Mouse (Mus musculus) urinary bladder, postnatal 36 days (tissue): Measurements from ENCODE around the gene Zfp936.
"Not testable (repeated sequence)": the region's sequence is repeated elsewhere in the genome, so short reads cannot be mapped to it uniquely, and the experiment has no call there.

Experiments
- DNase-seq, 2 experiments: peaks; one replicate each; pipeline ENCODE4 v3.0.0; 2022; ENCODE audit warnings: low spot score in 2 of 2, mixed read lengths in 1 of 2

Zfp936 gene

DNA sequence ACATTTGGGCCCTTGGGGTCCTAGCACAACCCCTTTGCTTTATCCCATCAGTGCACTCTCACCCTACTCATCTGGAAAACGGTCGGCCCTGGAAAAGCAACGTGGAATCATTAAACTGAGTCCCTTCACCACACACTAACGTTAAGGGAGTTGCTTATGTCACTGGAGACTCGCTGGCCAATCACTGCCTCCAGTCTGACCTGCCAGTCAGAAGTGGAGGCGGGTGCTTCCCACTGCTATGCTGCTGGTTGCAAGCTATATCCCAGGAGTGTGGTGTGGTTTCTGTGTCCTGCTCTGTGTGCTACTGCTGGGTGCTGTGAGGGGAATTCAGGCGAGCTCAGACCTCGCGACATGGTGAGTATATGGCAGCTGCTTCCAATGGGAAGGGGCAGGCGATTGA is at the start of gene Zfp936:
Zfp936 (plus strand) TSS at position 301 of the 400 bp plus-strand sequence.
- not testable (repeated sequence) for DNase-seq

DNA sequence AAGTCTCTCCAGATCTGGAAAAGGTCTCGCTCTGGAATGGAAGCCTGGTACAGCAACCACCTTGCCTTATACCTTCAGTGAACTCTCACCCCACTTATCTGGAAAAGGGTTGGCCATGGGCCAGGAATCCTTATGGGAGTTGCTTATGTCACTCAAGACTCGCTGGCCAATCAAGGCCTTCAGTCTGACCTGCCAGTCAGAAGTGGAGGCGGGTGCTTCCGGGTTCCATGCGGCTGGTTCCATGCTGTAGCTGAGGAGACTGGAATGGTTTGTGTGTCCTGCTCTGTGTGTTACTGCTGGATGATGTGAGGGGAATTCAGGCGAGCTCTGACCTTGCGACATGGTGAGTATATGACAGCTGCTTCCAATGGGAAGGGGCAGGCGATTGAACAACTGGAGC is 36.2 kb upstream of the Zfp936 start:
- no peak for DNase-seq

DNA sequence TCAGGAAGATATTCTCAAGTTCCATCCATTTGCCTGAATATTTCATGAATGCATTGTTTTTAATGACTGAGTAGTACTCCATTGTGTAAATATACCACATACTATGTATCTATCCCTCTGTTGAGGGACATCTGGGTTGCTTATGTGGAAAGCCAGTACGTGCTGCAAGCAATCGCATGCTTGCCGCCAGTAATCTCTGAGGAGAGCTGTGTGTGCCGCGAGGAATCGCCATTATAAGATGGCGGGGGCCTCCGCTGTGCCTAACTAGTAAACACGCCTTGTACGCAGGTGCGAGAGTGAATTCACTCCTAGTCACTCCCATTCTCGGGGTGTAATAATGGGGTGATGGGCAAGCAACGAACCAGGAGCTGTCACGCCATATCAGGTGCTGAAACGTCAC is 14.7 kb downstream of the Zfp936 start:
- not testable (repeated sequence) for DNase-seq

- not testable (repeated sequence) for DNase-seq
These were observed 50.1 kb downstream of the Zfp936 start for GRCm38 (mm10) chr7:43164121-43164520.

DNA sequence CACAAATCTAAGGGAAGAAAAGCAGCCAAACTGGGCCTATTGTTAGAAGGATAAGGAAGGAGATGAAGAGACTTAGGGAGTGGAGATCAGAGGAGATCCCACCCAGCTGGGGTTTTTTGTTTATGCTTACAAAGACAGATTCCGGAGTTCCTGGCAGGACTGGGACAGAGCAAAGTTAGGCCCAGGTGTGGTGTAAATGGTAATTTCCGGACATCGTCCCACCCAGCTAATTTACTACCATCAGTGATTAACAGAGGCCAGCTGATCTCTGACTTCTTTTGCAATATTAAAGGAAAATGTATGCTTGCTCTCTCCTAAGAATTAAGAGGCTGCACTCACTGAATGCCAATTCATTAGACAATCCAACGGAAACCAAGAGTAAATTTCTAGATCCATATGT is 53.1 kb downstream of the Zfp936 start:
- DNase-seq: not testable (repeated sequence)

DNA sequence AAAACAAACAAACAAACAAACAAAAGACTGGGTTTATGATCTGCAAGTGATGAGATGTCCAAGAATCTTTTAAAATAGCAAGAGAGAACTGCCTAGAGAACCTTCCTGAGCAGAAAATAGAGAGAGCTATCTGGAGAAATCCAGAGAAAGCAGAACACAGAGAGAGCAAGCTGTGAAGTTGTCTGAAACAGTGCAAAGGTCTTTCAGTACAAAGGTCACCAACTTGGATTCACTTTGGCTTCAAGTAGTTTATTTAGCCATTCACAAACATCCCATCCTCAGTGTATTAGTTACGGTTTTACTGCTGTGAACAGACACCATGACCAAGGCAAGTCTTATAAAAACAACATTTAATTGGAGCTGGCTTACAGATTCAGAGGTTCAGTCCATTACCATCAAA is 53.8 kb downstream of the Zfp936 start:
- DNase-seq: not testable (repeated sequence)

GRCm38 (mm10) chr7:43168212-43168611 is 54.2 kb downstream of the Zfp936 start:
- not testable (repeated sequence) for DNase-seq

DNA sequence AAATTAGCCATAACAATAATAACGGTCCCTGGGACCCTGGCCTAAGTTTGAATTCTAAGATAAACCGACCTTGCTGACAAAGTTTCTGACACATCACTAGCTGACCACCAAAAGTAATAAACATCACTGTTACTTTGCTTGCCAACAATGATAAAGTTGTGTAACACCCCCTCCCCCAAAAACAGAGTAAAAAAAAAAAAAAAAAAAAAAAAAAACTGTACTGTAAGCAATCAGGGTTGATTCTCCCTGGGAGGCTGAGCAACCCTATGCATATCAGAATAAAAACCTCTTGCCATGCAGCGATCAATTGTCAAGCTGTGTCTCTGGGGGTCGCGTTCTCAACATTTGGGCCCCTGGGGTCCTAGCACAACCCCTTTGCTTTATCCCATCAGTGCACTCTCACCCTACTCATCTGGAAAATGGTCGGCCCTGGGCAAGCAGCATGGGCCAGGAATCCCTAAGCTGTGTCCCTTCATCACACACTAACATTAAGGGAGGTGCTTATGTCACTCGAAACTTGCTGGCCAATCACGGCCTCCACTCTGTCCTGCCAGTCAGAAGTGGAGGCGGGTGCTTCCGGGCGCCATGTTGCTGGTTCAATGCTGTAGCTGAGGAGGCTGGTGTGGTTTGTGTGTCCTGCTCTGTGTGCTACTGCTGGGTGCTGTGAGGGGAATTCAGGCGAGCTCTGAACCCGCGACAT is 63.1 kb downstream of the Zfp936 start:
- no peak for DNase-seq

DNA sequence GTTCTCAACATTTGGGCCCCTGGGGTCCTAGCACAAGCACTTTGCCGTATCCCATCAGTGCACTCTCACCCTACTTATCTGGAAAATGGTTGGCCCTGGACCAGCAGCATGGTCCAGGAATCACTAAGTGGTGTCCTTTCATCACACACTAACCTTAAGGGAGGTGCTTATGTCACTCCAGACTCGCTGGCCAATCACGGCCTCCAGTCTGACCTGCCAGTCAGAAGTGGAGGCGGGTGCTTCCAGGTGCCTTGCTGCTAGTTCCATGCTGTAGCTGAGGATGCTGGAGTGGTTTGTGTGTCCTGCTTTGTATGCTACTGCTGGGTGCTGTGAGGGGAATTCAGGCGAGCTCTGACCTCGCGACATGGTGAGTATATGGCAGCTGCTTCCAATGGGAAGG is 99.8 kb downstream of the Zfp936 start:
- not testable (repeated sequence) for DNase-seq
